Mouse (Mus musculus): Measurements from ENCODE around the gene Specc1. TPM values are rescaled to one million over a fixed set of nuclear protein-coding genes. Genes with fewer than 3 reads are reported as not detected.
A peak's percentile ranks its signal among the peaks of the same experiment; 100 is the strongest.

Specc1 gene
- polyA plus RNA-seq, 1 experiment from 2014 or later, result 41.3 TPM

- Histone ChIP-seq H3K4me2 (no peak overlapping the region), H3K4me3 (replicated peaks) (no peak overlapping the region), H3K9ac (no peak overlapping the region), H3K9me3 (replicated peaks) (no peaks in the 10 kb centered on the region), H3K27me3 (no peaks in the 10 kb centered on the region), H3K27ac (no peak overlapping the region), H3K4me1 (replicated peaks) (peaks cover 21% of the 10 kb centered on the region), H3K36me3 (peaks cover 29% of the 10 kb centered on the region)
- ATAC-seq (ENCODE audit: low read depth) (no peak), DNase-seq (no peak)
- 83% methylated on average over 7 of the region's 7 CpGs for WGBS (ENCODE audit: insufficient replicate concordance)
These were observed 188.9 kb downstream of the Specc1 start for GRCm38 (mm10) chr11:62145216-62146110.

GRCm38 (mm10) chr11:62146661-62147060 lies 190.1 kb downstream of the Specc1 start:
- no peaks in the 10 kb centered on the region for H3K27me3 ChIP-seq
- ATAC-seq (ENCODE audit: low read depth) (no peak), DNase-seq (no peak)
- 82% methylated on average over 1 of the region's 1 CpGs for WGBS (ENCODE audit: insufficient replicate concordance)
- H3K4me3 ChIP-seq (replicated peaks), result no peak overlapping the region
- no peaks in the 10 kb centered on the region for H3K9me3 ChIP-seq (replicated peaks)
- peaks cover 22% of the 10 kb centered on the region for H3K4me1 ChIP-seq (replicated peaks)
- H3K27ac ChIP-seq, result no peak overlapping the region
- no peak overlapping the region for H3K9ac ChIP-seq
- peaks cover 37% of the 10 kb centered on the region for H3K36me3 ChIP-seq
- no peak overlapping the region for H3K4me2 ChIP-seq

GRCm38 (mm10) chr11:62148026-62148425 lies 191.5 kb downstream of the Specc1 start:
- Histone ChIP-seq H3K27me3 (no peaks in the 10 kb centered on the region), H3K4me1 (replicated peaks) (peaks cover 31% of the 10 kb centered on the region), H3K4me3 (replicated peaks) (no peak overlapping the region), H3K27ac (peak overlapping the region; percentile 76), H3K4me2 (no peak overlapping the region), H3K9ac (no peak overlapping the region), H3K9me3 (replicated peaks) (no peaks in the 10 kb centered on the region), H3K36me3 (peaks cover 49% of the 10 kb centered on the region)
- WGBS (ENCODE audit: insufficient replicate concordance), result 86% methylated on average over 3 of the region's 3 CpGs
- DNase-seq (no peak), ATAC-seq (ENCODE audit: low read depth) (peak; percentile 18; the same call in 1 of the 2 replicates)

GRCm38 (mm10) chr11:62148449-62148848 lies 191.9 kb downstream of the Specc1 start:
- Histone ChIP-seq H3K27me3 (no peaks in the 10 kb centered on the region), H3K4me3 (replicated peaks) (no peak overlapping the region), H3K9ac (no peak overlapping the region), H3K9me3 (replicated peaks) (no peaks in the 10 kb centered on the region), H3K36me3 (peaks cover 54% of the 10 kb centered on the region), H3K4me1 (replicated peaks) (peaks cover 31% of the 10 kb centered on the region), H3K4me2 (no peak overlapping the region), H3K27ac (peak overlapping the region; percentile 76)
- ATAC-seq (ENCODE audit: low read depth) (peak; percentile 87), DNase-seq (peak; percentile 39)
- WGBS (ENCODE audit: insufficient replicate concordance), result 22% methylated on average over 6 of the region's 6 CpGs

- ATAC-seq (ENCODE audit: low read depth) (no peak), DNase-seq (no peak)
- WGBS (ENCODE audit: insufficient replicate concordance), result 82% methylated on average over 4 of the region's 4 CpGs
- no peak overlapping the region for H3K4me2 ChIP-seq
- H3K36me3 ChIP-seq, result peaks cover 69% of the 10 kb centered on the region
- H3K4me3 ChIP-seq (replicated peaks), result no peak overlapping the region
- H3K9ac ChIP-seq, result no peak overlapping the region
- no peaks in the 10 kb centered on the region for H3K27me3 ChIP-seq
- no peak overlapping the region for H3K27ac ChIP-seq
- H3K4me1 ChIP-seq (replicated peaks), result peaks cover 21% of the 10 kb centered on the region
- no peaks in the 10 kb centered on the region for H3K9me3 ChIP-seq (replicated peaks)
These were observed 196.5 kb downstream of the Specc1 start for GRCm38 (mm10) chr11:62153057-62153456.

- H3K4me1 ChIP-seq (replicated peaks), result peaks cover 49% of the 10 kb centered on the region
- DNase-seq (peak; percentile 65), ATAC-seq (ENCODE audit: low read depth) (peak; percentile 90)
- peak overlapping the region; percentile 33 for H3K4me2 ChIP-seq
- 36% methylated on average over 7 of the region's 7 CpGs for WGBS (ENCODE audit: insufficient replicate concordance)
- peak overlapping the region; percentile 76 for H3K27ac ChIP-seq
- H3K27me3 ChIP-seq, result no peaks in the 10 kb centered on the region
- H3K4me3 ChIP-seq (replicated peaks), result no peak overlapping the region
- peaks cover 46% of the 10 kb centered on the region for H3K36me3 ChIP-seq
- H3K9me3 ChIP-seq (replicated peaks), result no peaks in the 10 kb centered on the region
- H3K9ac ChIP-seq, result no peak overlapping the region
These were observed 203.2 kb downstream of the Specc1 start for GRCm38 (mm10) chr11:62159803-62160202.

- ATAC-seq (ENCODE audit: low read depth), result no peak
- Histone ChIP-seq H3K36me3 (peaks cover 46% of the 10 kb centered on the region), H3K4me1 (replicated peaks) (peaks cover 63% of the 10 kb centered on the region), H3K9ac (no peak overlapping the region), H3K4me2 (no peak overlapping the region), H3K4me3 (replicated peaks) (no peak overlapping the region), H3K9me3 (replicated peaks) (no peaks in the 10 kb centered on the region), H3K27me3 (no peaks in the 10 kb centered on the region), H3K27ac (no peak overlapping the region; the same call in 1 of the 2 replicates)
- no peak for DNase-seq
- 82% methylated on average over 2 of the region's 2 CpGs for WGBS (ENCODE audit: insufficient replicate concordance)
These were observed 204.9 kb downstream of the Specc1 start for GRCm38 (mm10) chr11:62161450-62161849.

- Histone ChIP-seq H3K4me3 (replicated peaks) (peak overlapping the region; percentile 29), H3K9ac (peak overlapping the region; percentile 57), H3K9me3 (replicated peaks) (no peaks in the 10 kb centered on the region), H3K4me2 (peak overlapping the region; percentile 59), H3K27me3 (no peaks in the 10 kb centered on the region), H3K4me1 (replicated peaks) (peaks cover 64% of the 10 kb centered on the region), H3K27ac (peak overlapping the region; percentile 87), H3K36me3 (peaks cover 43% of the 10 kb centered on the region)
- peak; percentile 88 for ATAC-seq (ENCODE audit: low read depth)
- 16% methylated on average over 3 of the region's 3 CpGs for WGBS (ENCODE audit: insufficient replicate concordance)
- peak; percentile 61 for DNase-seq
These were observed 207.8 kb downstream of the Specc1 start for GRCm38 (mm10) chr11:62164357-62164756.

- no peak overlapping the region for H3K27ac ChIP-seq
- H3K4me2 ChIP-seq, result no peak overlapping the region
- H3K4me3 ChIP-seq (replicated peaks), result no peak overlapping the region
- H3K9ac ChIP-seq, result no peak overlapping the region
- H3K4me1 ChIP-seq (replicated peaks), result peaks cover 47% of the 10 kb centered on the region
- no peak for ATAC-seq (ENCODE audit: low read depth)
- no peaks in the 10 kb centered on the region for H3K27me3 ChIP-seq
- no peaks in the 10 kb centered on the region for H3K9me3 ChIP-seq (replicated peaks)
- WGBS (ENCODE audit: insufficient replicate concordance), result 41% methylated on average over 3 of the region's 3 CpGs
- no peak for DNase-seq
- peaks cover 57% of the 10 kb centered on the region for H3K36me3 ChIP-seq
These were observed 209.9 kb downstream of the Specc1 start for GRCm38 (mm10) chr11:62166503-62166902.

- Histone ChIP-seq H3K27ac (no peak overlapping the region; the same call in 1 of the 2 replicates), H3K4me3 (replicated peaks) (no peak overlapping the region), H3K9ac (no peak overlapping the region), H3K4me2 (no peak overlapping the region), H3K4me1 (replicated peaks) (peaks cover 35% of the 10 kb centered on the region), H3K36me3 (peaks cover 45% of the 10 kb centered on the region), H3K9me3 (replicated peaks) (no peaks in the 10 kb centered on the region), H3K27me3 (no peaks in the 10 kb centered on the region)
- no peak for DNase-seq
- ATAC-seq (ENCODE audit: low read depth), result no peak
- 91% methylated on average over 3 of the region's 3 CpGs for WGBS (ENCODE audit: insufficient replicate concordance)
These were observed 211.6 kb downstream of the Specc1 start for GRCm38 (mm10) chr11:62168146-62168545.

- H3K4me3 ChIP-seq (replicated peaks), result no peak overlapping the region
- 0 out of 2 replicates have a peak, but pooled peaks cover 4% of the 10 kb centered on the region for H3K4me1 ChIP-seq (replicated peaks)
- H3K9ac ChIP-seq, result no peak overlapping the region
- no peaks in the 10 kb centered on the region for H3K9me3 ChIP-seq (replicated peaks)
- H3K27me3 ChIP-seq, result no peaks in the 10 kb centered on the region
- ATAC-seq (ENCODE audit: low read depth) (no peak), DNase-seq (no peak)
- peaks cover 9% of the 10 kb centered on the region; the same call in 1 of the 2 replicates for H3K36me3 ChIP-seq
- H3K27ac ChIP-seq, result no peak overlapping the region
- no peak overlapping the region for H3K4me2 ChIP-seq
- 76% methylated on average over 10 of the region's 10 CpGs for WGBS (ENCODE audit: insufficient replicate concordance)
These were observed 221.0 kb downstream of the Specc1 start for GRCm38 (mm10) chr11:62177395-62178113.

All from liver, embryonic 13.5 days (tissue).